Mouse (Mus musculus): Measurements from ENCODE around the gene Gfy. TPM values are rescaled to one million over a fixed set of nuclear protein-coding genes. Genes with fewer than 3 reads are reported as not detected.

Gene Gfy
- polyA plus RNA-seq, 1 experiment from 2014 or later = not detected

- DNase-seq (ENCODE audit: low spot score) (no peak), ATAC-seq (no peak)
- TF ChIP-seq CTCF (IDR thresholded peaks at IDR 0.05) (0 out of 2 replicates have a peak, but pooled peaks have one; percentile 31), EP300 (IDR thresholded peaks at IDR 0.05) (no peak)
- H3K9me3 ChIP-seq (ENCODE audit: low read length) = no peaks in the 10 kb centered on the region
- no peaks in the 10 kb centered on the region for H3K27me3 ChIP-seq (replicated peaks; ENCODE audit: insufficient read depth, low read length)
- peaks cover 12% of the 10 kb centered on the region; the same call in 1 of the 2 replicates for H3K4me1 ChIP-seq (ENCODE audit: insufficient read depth, low read depth, low read length)
- H3K4me3 ChIP-seq (ENCODE audit: low read depth, low read length) = peak overlapping the region; percentile 81; the same call in 1 of the 2 replicates
- H3K4me2 ChIP-seq (replicated peaks; ENCODE audit: low read depth, low read length) = peak overlapping the region; percentile 69
- H3K9ac ChIP-seq (replicated peaks; ENCODE audit: low read depth) = peak overlapping the region; percentile 92
- 21% methylated on average over 21 of the region's 21 CpGs for WGBS
- 0 out of 2 replicates have a peak, but pooled peaks cover 17% of the 10 kb centered on the region for H3K36me3 ChIP-seq (ENCODE audit: insufficient read depth, low read length)
- no peak overlapping the region for H3K27ac ChIP-seq (ENCODE audit: low read length)
Observed at GRCm38 (mm10) chr7:45126844-45127699, 52.3 kb downstream of the Gfy start.

Small RNA genes lying within 50 kb of the gene (microRNA-seq; reads per million reads assigned to microRNA genes)
- gene Mir5121 (16.2 reads per million, percentile 28 among the genes with 10 or more reads in this experiment), gene Mir7055 (not detected)

Other genes starting within 250 kb of the Gfy start
- 0.44 and 0.57 TPM in 2 replicates for gene Tsks, start 236.4 kb downstream of the Gfy start, polyA plus RNA-seq (2015; fragmentation: Nextera tagmentation; extraction: Ambion mirVana)
- 5.4 and 5.6 TPM in 2 replicates for gene Cpt1c, start 204.7 kb downstream of the Gfy start, polyA plus RNA-seq (2015; fragmentation: Nextera tagmentation; extraction: Ambion mirVana)
- 146 and 159 TPM in 2 replicates for gene Prmt1, start 193.0 kb downstream of the Gfy start, polyA plus RNA-seq (2015; fragmentation: Nextera tagmentation; extraction: Ambion mirVana)
- gene Irf3, start 181.9 kb downstream of the Gfy start, polyA plus RNA-seq (2015; fragmentation: Nextera tagmentation; extraction: Ambion mirVana) = 90.4 and 96.5 TPM in 2 replicates
- 29.0 and 33.2 TPM in 2 replicates for gene Bcl2l12, start 180.9 kb downstream of the Gfy start, polyA plus RNA-seq (2015; fragmentation: Nextera tagmentation; extraction: Ambion mirVana)
- gene Scaf1, start 163.2 kb downstream of the Gfy start, polyA plus RNA-seq (2015; fragmentation: Nextera tagmentation; extraction: Ambion mirVana) = 18.1 and 20.5 TPM in 2 replicates
- 160 TPM in 2 replicates for gene Rras, start 161.6 kb downstream of the Gfy start, polyA plus RNA-seq (2015; fragmentation: Nextera tagmentation; extraction: Ambion mirVana)
- gene Prr12, start 126.7 kb downstream of the Gfy start, polyA plus RNA-seq (2015; fragmentation: Nextera tagmentation; extraction: Ambion mirVana) = 6.4 and 6.7 TPM in 2 replicates
- 54.6 and 62.8 TPM in 2 replicates for gene Nosip, start 117.1 kb downstream of the Gfy start, polyA plus RNA-seq (2015; fragmentation: Nextera tagmentation; extraction: Ambion mirVana)
- gene Prrg2, start 116.9 kb downstream of the Gfy start, polyA plus RNA-seq (2015; fragmentation: Nextera tagmentation; extraction: Ambion mirVana) = 36.8 and 40.8 TPM in 2 replicates
- 158 and 162 TPM in 2 replicates for gene Rcn3, start 87.3 kb downstream of the Gfy start, polyA plus RNA-seq (2015; fragmentation: Nextera tagmentation; extraction: Ambion mirVana)
- gene Fcgrt, start 75.7 kb downstream of the Gfy start, polyA plus RNA-seq (2015; fragmentation: Nextera tagmentation; extraction: Ambion mirVana) = 138 and 143 TPM in 2 replicates
- 972 and 1,016 TPM in 2 replicates for gene Rps11, start 55.1 kb downstream of the Gfy start, polyA plus RNA-seq (2015; fragmentation: Nextera tagmentation; extraction: Ambion mirVana)
- 1,107 and 1,148 TPM in 2 replicates for gene Rpl13a, start 50.8 kb downstream of the Gfy start, polyA plus RNA-seq (2015; fragmentation: Nextera tagmentation; extraction: Ambion mirVana)
- gene Gm45713, start 43.3 kb downstream of the Gfy start, polyA plus RNA-seq (2015; fragmentation: Nextera tagmentation; extraction: Ambion mirVana) = 0.62 and 0.96 TPM in 2 replicates
- 5.1 and 6.1 TPM in 2 replicates for gene Flt3l, start 43.1 kb downstream of the Gfy start, polyA plus RNA-seq (2015; fragmentation: Nextera tagmentation; extraction: Ambion mirVana)
- gene Pih1d1, start 25.3 kb downstream of the Gfy start, polyA plus RNA-seq (2015; fragmentation: Nextera tagmentation; extraction: Ambion mirVana) = 51.7 and 58.4 TPM in 2 replicates
- 26.7 and 26.8 TPM in 2 replicates for gene Aldh16a1, start 25.0 kb downstream of the Gfy start, polyA plus RNA-seq (2015; fragmentation: Nextera tagmentation; extraction: Ambion mirVana)
- 0.56 and 0.65 TPM in 2 replicates for gene Slc17a7, start 15.6 kb downstream of the Gfy start, polyA plus RNA-seq (2015; fragmentation: Nextera tagmentation; extraction: Ambion mirVana)
- gene Pth2, start 1.4 kb upstream of the Gfy start, polyA plus RNA-seq (2015; fragmentation: Nextera tagmentation; extraction: Ambion mirVana) = not detected in 2 replicates
- gene Ccdc155, start 25.3 kb upstream of the Gfy start, polyA plus RNA-seq (2015; fragmentation: Nextera tagmentation; extraction: Ambion mirVana) = 2.7 and 3.3 TPM in 2 replicates
- gene Dkkl1, start 32.6 kb upstream of the Gfy start, polyA plus RNA-seq (2015; fragmentation: Nextera tagmentation; extraction: Ambion mirVana) = 0.93 and 1.1 TPM in 2 replicates
- 46.5 and 52.3 TPM in 2 replicates for gene Tead2, start 36.2 kb upstream of the Gfy start, polyA plus RNA-seq (2015; fragmentation: Nextera tagmentation; extraction: Ambion mirVana)
- gene Cd37, start 59.5 kb upstream of the Gfy start, polyA plus RNA-seq (2015; fragmentation: Nextera tagmentation; extraction: Ambion mirVana) = 9.1 and 9.8 TPM in 2 replicates
- gene Slc6a16, start 61.5 kb upstream of the Gfy start, polyA plus RNA-seq (2015; fragmentation: Nextera tagmentation; extraction: Ambion mirVana) = not detected in 2 replicates
- not detected in 2 replicates for gene Slc6a21, start 97.9 kb upstream of the Gfy start, polyA plus RNA-seq (2015; fragmentation: Nextera tagmentation; extraction: Ambion mirVana)
- gene Trpm4, start 154.2 kb upstream of the Gfy start, polyA plus RNA-seq (2015; fragmentation: Nextera tagmentation; extraction: Ambion mirVana) = 19.2 and 21.9 TPM in 2 replicates
- 0.50 and 0.54 TPM in 2 replicates for gene Hrc, start 155.7 kb upstream of the Gfy start, polyA plus RNA-seq (2015; fragmentation: Nextera tagmentation; extraction: Ambion mirVana)
- 1.8 and 2.0 TPM in 2 replicates for gene Ppfia3, start 187.4 kb upstream of the Gfy start, polyA plus RNA-seq (2015; fragmentation: Nextera tagmentation; extraction: Ambion mirVana)
- 0.49 TPM in 1 of 2 replicates, not detected in the other for gene Lin7b, start 191.0 kb upstream of the Gfy start, polyA plus RNA-seq (2015; fragmentation: Nextera tagmentation; extraction: Ambion mirVana)
- gene Snrnp70, start 216.2 kb upstream of the Gfy start, polyA plus RNA-seq (2015; fragmentation: Nextera tagmentation; extraction: Ambion mirVana) = 85.3 and 104 TPM in 2 replicates
- gene Kcna7, start 226.1 kb upstream of the Gfy start, polyA plus RNA-seq (2015; fragmentation: Nextera tagmentation; extraction: Ambion mirVana) = 0.16 and 0.24 TPM in 2 replicates
- gene Ntf5, start 234.1 kb upstream of the Gfy start, polyA plus RNA-seq (2015; fragmentation: Nextera tagmentation; extraction: Ambion mirVana) = 7.1 and 7.2 TPM in 2 replicates
- 4.5 and 4.7 TPM in 2 replicates for gene Lhb, start 241.3 kb upstream of the Gfy start, polyA plus RNA-seq (2015; fragmentation: Nextera tagmentation; extraction: Ambion mirVana)

Measured in lung, postnatal 0 days (tissue).